Mouse (Mus musculus) adrenal gland, postnatal 36 days (tissue): Measurements from ENCODE around the gene 2310061N02Rik. TPM values are rescaled to one million over a fixed set of nuclear protein-coding genes. Genes with fewer than 3 reads are reported as not detected.
"Not testable (repeated sequence)": the region's sequence is repeated elsewhere in the genome, so short reads cannot be mapped to it uniquely, and the experiment has no call there.

ENCODE experiments used
- DNase-seq, 2 experiments: peaks; one replicate each; pipeline ENCODE4 v3.0.0; 2021; ENCODE audit warnings: mixed read lengths in 1 of 2
- long read RNA-seq, 2 experiments: library from polyadenylated mRNA; stranded (forward); transcript quantifications; one replicate each; pipeline ENCODE4 v2.0.0; 2021; ENCODE audit warnings: borderline sequencing depth in 2 of 2
- total RNA-seq, 2 experiments: library from RNA; stranded (reverse); gene quantifications; 2 replicates each; pipeline ENCODE4 v1.2.3; 2021

Gene 2310061N02Rik
- total RNA-seq = not detected
- long read RNA-seq, experiment 1 = 0 reads
- long read RNA-seq, experiment 2 = 0 reads

DNA sequence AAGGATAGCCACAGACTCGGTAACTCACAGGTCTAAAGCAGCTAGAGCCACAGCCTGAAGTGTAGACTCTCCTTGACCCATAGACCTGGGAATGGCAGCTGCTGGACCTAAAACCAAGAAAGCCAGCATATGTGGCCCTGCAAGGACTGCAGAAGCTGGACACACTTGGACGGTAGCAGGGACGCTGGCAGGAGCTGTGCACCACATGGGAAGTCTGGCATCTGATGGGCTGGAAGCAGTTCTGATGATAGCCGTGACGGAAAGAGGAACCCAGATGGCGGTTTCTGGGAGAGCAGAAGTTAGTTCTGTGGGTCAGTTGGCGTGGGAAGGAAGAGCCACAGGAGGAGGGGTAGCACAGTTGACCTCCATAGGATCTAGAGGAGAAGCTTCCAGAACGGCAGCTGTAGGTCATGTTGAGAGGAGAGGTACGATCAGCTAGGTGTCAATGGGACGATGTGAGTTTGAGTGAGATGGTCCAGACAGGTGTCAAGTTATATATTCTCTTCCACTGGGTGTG is at the start of gene 2310061N02Rik:
Gene 2310061N02Rik, minus strand, starts transcription at position 467 of the 517 bp plus-strand sequence.
- no peak for DNase-seq

DNA sequence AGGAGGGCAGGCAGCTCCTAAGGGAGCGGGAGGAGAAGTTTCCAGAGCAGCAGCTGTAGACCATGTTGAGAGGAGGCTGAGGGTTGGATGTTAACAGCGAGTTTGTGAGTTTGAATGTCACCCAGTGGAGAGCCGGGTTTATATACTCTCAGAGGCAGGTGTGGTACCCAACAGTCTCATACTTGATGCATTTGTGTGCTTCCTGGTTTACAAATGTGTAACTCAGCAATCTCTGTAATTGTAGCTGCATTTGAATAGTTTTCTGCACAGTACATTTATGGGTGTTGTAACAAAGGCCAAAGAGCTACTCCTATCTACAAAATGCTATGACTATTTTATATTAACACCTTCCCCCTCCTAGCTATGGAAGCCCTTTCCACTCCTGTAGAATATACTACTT is 43.8 kb upstream of the 2310061N02Rik start, which contains the start of gene Krtap13:
Gene Krtap13, minus strand, starts transcription at position 101 of the 400 bp plus-strand sequence.
- not testable (repeated sequence) for DNase-seq

DNA sequence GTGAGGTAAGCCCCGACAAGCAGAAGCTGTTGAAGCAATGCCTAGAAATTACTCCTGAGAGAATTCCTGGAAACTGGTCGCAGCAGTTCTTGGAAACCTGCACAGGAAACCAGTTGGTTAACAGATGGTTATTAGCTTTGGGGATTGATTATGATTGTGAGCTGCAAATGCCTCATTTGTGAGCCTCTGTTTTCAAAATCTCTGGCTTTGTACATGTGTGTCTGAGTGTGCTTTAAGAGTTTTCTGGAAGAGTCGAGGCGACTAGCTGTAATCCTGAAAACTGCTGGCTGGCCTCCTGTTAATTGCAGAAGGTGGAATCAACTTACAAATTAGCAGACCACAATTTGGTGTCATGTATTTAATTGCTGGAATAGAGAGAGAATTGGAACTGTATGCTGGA is 40.2 kb upstream of the 2310061N02Rik start:
- DNase-seq = no peak

DNA sequence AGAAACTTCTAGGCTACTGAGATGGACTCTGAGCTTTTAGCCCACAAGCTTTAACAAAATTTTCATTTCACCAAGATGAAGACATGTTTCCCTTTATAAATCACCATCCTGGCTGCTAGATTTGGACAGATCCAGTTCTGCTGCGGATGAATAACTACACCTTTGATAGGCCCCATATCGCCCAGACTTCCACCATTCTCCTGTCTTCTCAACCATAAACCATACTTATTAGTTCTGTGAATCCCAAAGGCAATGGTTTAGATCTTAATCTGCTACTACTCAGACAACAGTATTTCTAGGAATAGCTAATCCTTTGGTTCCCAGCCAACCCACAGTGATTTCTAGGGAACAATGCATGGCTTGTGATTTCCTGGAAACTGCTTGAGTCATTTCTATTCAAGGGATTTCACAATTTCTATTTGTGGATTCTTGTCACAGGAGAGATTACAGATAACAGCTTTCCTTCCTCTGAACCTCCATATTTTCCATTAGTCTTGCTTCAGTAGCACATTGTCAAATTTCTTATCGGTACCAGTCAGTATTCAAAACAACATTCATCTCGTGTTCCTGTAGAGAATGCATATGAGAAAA is 37.1 kb upstream of the 2310061N02Rik start:
- DNase-seq = no peak

DNA sequence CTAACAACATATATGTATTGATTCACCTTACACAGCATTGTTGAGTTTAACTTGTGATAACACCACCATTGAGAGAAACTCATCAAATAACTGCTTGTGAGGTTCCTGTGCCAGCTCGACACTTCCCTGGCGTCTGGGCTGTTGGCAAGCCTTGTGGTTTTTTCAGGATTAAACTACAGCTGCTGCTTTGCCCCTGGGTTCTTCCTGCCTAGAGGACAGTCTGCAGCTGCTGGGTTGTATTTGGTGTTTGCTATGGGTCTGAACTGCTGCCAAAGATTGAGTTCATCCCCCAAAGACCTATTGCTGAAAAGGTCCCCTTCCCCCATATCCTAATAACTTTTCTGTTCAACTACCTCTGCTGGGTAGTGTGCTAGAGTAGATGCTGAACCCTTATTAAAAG is 27.6 kb upstream of the 2310061N02Rik start:
- DNase-seq = no peak

DNA sequence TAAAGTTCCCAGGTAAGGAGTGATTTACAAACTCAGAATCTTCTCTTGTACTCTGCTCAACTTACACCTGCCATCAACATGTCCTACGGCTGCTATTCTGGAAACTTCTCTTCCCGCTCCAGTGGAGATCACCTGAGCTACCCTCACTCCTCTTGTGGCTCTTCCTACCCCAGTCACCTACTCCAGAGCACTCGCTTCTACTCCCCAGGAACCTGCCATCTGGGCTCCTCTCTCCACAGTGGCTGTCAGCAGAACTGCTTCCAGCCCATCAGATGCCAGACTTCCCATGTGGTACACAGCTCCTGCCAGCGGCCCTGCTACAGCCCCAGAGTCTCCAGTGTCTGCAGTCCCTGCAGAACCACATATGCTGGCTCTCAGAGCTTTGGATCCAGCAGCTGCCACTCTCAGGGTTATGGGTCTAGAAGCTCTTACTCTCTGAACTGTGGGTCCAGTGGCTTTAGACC is 21.1 kb upstream of the 2310061N02Rik start, which contains the start of gene Krtap13-1:
Gene Krtap13-1, plus strand, starts transcription at position 51 of the 464 bp plus-strand sequence.
- no peak for DNase-seq

DNA sequence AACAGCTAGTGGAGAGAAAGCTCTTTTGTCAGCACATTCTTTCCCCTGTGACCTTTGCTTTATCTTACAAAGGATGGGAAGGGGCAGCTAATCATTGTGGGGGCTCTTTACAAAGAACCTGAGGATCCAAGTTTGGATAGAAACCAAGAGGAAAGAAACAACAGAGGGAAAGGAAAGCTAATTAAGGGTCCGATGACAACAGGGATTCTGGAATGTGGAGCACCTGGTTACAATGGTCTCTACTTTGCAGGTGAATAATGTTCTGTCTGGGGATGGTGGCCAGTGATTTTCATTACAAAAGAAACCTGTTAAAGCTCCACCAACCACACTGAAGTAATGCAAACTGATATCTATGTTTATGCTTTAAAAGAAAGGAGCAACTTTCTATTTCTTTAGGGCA is 12.3 kb upstream of the 2310061N02Rik start:
- no peak for DNase-seq

DNA sequence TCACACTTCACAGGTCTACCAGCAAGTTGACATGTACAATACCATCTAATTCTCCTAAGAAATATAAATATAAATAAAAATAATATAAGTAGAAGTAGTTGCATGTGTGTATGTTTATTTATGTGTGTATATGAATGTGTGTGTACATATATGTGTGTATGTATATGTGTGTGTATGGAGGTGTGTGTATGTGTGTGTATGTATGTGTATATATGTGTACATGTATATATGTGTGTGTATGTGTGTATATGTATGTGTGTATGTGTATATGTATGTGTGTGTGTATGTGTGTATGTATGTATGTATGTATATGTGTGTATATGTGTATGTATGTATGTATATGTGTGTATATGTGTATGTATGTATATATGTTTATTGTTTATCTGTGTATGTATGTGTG is 8.8 kb upstream of the 2310061N02Rik start:
- no peak for DNase-seq

DNA sequence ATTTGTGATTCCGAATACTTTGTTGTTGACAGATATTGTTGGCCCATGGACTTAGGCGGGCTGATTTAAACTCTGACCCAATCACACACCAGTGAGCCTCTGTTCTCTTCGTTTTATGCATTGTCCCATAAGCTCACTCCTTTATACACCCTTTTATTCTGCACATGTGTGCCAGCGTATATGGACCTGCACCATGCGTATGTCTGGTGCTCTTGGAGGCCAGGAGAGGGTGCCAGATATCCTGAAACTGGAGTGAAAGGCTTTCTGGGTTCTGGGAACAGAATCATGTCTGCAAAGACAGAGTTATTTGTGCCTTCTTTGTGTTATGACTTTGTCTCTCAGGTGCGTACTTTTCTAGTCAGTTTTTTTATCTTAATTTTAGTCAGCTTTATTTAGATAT is 3.5 kb upstream of the 2310061N02Rik start:
- no peak for DNase-seq

DNA sequence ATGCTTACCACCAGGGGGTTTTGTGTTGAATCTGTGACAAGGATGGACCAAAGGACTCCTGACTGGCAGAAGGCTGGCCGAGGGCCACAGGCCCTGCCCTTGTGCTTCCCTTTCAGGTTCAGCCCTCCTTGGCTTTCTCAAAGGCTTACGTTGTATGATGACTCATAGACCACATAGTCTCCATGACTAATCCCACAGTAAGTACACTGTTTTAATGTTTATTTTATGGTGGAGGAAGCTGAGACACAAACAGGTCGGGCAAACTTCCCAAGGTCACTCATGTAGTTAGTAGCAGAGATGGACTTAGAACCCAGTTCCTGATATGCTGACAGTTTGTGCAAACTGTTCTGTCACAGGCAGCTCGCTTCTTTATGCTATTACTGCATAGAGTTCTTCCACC is 3.0 kb upstream of the 2310061N02Rik start:
- DNase-seq = peak; percentile 24 to 28

DNA sequence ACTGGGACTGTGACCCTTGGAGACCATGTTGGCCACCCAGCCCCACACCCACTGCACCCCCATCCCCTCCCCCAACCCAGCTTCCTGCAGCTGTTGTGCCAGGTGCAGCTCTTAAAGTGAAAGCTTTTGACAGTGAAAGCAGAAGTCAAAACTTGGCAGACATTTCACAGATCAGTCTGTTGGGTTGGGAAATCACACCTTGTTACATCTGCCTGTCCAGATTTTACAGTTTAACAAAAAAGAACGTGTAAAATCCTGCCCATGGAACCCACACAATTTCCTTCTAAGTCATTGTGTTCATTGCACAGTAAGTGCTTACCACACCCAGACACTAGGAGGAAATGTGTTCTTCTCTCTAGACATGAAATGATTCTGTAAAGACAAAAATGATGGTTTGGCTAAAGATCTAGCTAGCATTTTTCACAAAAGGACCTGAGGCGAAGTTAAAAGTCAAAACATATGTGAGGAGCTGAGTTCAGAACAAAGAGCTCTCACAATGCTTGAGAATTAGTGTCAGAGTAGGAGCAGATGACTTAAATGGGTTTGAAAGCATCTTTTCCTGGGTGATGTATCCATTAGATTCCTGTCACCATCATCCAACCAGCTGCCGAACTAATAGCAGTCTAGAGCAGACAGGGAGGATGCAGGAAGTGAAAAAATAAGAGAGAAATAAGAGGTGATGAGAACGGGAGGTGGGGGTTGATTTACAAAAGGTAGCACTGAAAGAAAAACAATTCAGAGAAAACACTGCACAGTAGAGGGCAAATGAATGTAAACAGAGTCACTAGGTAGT is 6.5 kb downstream of the 2310061N02Rik start:
- DNase-seq = peak in 1 of 2 experiments; percentile 2

DNA sequence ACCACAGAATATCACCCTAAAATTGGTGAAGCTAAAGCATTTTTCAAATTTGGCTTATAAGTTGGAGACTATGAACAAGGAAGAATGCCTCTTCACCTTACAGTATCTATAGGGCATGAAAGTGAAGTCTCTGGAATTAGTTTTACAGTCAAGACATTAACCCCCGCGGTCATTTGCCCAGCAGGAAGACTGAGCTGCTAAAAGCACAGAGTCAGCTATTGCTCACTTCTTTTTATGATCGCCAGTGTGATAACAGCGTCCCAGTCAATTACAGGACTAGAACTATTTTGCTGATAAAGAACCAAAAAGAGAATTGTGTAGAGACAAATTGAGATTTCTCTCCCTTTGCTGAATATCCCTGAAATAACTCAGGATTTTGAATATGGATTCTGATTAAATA is 11.5 kb downstream of the 2310061N02Rik start:
- DNase-seq = no peak

DNA sequence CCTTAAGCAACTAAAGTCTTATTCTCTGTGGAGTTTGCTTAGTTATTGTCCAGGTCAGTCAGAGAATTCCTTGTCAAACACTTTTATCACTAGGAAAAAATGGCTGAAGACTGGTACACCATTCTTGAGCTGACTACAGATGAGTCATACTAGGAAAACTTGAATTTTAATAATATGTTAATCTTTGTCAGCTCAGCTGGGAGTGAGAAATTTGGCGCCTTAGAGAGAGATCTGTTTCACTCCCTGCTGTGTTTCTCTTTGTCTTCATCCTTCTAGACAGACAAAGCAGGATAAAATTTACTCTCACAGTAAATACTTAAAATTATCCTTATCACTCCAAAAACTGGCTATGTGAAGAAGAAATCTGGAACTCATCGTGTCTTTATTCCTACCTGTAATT is 26.5 kb downstream of the 2310061N02Rik start:
- DNase-seq = no peak

DNA sequence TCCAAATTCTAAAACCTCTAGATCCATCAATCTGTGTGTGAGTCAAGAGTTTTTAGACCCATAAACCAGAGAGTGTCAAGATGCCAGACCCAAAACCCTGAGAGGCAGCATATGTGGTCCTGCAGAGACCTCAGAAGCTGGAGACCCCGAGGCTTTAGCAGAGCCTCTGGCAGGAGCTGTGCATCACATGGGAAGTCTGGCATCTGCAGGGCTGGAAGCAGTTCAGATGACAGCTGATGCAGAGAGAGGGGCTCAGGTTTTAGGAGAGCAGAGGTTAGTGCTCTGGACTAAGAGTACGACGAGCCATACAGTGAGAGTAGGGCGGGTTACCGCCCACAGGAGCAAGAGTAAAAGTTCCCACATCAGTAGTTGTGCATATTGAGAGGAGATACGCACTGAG is 28.7 kb downstream of the 2310061N02Rik start:
- DNase-seq = no peak

DNA sequence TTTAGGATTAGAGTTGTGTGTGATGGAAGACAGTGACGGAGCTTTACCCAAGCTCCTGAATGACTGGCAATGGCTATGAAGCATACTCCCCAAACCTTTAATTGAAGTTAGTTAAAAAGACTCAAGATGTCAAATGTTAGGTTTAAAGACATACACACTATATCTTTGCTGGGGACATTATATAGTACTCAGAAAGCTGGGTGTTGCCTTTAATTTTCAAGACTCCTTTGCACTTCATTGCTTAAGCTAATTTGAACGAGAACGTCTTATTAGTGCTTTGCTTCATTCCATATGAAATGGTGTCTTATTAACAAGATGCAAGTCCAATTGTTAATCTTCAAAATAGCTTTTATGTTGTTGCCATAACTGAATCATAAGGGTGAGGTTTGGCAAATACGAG is 36.2 kb downstream of the 2310061N02Rik start, which contains the start of gene Krtap27-1:
Gene Krtap27-1, minus strand, starts transcription at position 101 of the 400 bp plus-strand sequence.
- DNase-seq = no peak

DNA sequence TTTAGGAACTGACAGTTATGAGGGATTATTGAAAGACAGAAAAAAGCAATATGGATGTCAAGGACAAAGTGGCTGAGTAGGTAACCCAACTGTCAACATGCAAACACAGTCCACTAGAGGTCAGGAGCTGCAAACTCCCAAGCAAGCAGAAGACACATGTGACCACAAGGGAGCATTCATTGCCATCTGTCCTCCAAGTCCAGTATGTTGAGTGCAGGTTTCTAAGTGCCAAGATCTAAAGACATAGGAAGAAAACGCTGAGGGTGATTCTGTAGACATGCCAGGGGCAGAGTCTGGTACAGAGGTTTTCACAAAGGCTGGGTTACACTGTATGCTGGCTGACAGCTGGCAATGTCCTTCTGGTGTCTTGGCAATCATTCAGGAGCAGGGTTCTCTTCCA is 50.3 kb downstream of the 2310061N02Rik start:
- DNase-seq = peak in 1 of 2 experiments; percentile 3

Other genes starting within 250 kb of the 2310061N02Rik start
- not detected for gene Cldn17, start 201.0 kb downstream of the 2310061N02Rik start, total RNA-seq
- not detected for gene Cldn8, start 144.8 kb downstream of the 2310061N02Rik start, total RNA-seq
- not detected for gene Krtap24-1, start 95.7 kb downstream of the 2310061N02Rik start, total RNA-seq
- gene 2310079G19Rik, start 80.3 kb downstream of the 2310061N02Rik start, total RNA-seq = not detected
- gene Krtap26-1, start 60.2 kb downstream of the 2310061N02Rik start, total RNA-seq = not detected
- gene Krtap27-1, start 36.3 kb downstream of the 2310061N02Rik start, total RNA-seq = not detected
- not detected for gene Krtap13-1, start 20.9 kb upstream of the 2310061N02Rik start, total RNA-seq
- not detected for gene Krtap13, start 43.7 kb upstream of the 2310061N02Rik start, total RNA-seq
- gene 2310034C09Rik, start 50.9 kb upstream of the 2310061N02Rik start, total RNA-seq = not detected
- gene 2310057N15Rik, start 66.2 kb upstream of the 2310061N02Rik start, total RNA-seq = not detected
- gene Gm5965, start 69.9 kb upstream of the 2310061N02Rik start, total RNA-seq = not detected
- not detected for gene Gm20741, start 104.3 kb upstream of the 2310061N02Rik start, total RNA-seq
- not detected for gene Krtap15, start 112.3 kb upstream of the 2310061N02Rik start, total RNA-seq
- not detected for gene Krtap14, start 118.2 kb upstream of the 2310061N02Rik start, total RNA-seq
- not detected for gene Krtap19-1, start 161.4 kb upstream of the 2310061N02Rik start, total RNA-seq
- not detected for gene Krtap19-2, start 166.3 kb upstream of the 2310061N02Rik start, total RNA-seq
- gene Krtap19-3, start 170.1 kb upstream of the 2310061N02Rik start, total RNA-seq = not detected
- not detected for gene Krtap19-4, start 177.1 kb upstream of the 2310061N02Rik start, total RNA-seq
- not detected for gene Krtap19-5, start 188.5 kb upstream of the 2310061N02Rik start, total RNA-seq
- gene Krtap19-9b, start 224.3 kb upstream of the 2310061N02Rik start, total RNA-seq = not detected